Mouse (Mus musculus): ENCODE results near the gene Sugp2. TPM values are rescaled to one million over a fixed set of nuclear protein-coding genes. Genes with fewer than 3 reads are reported as not detected.
"Not testable (repeated sequence)": the region's sequence is repeated elsewhere in the genome, so short reads cannot be mapped to it uniquely, and the experiment has no call there.

Sugp2 gene
- polyA plus RNA-seq (2012; rRNA removed) = 20.2 and 28.8 TPM in 2 replicates

DNA sequence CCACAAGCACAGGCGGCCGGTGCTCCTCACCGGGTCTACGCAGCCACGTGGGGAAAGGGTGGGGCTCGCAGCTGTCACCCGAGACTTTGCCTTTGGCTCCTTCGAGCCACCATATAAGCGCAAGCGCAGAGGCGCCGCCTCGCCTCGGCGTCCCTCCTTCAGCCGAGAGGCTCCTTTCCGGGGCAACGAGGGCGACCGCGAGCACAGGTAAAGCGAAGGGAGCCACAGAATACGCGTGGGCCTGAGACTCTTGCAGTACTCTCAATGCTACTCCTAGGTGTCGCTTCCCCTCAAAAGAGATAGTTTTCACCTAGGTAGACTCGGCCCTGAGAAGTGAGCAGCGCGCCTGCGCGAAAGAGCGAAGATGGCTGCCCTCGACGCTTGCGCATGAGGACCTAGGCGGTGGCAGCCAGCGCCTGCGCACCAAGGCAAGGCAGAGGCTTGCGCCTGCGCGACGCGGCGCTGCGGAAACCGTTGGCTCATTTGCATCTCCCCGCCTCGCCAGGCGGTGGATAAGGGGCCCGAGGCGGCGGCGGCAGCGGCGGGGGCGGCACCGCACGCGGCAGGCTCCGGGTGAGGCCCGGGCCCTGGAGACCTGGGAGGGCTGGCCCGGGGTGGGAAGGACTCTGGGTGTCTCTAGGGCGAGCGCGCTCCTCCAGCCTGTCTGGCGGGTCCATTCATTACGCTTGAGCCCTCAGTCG is at the start of gene Sugp2, which contains the start of gene Armc6:
Gene Sugp2 (plus strand): TSS at position 147 of the 701 bp plus-strand sequence.
Gene Armc6 (minus strand): TSS at position 387 of the 701 bp plus-strand sequence.
- under 1% methylated on average over 66 of the region's 67 CpGs for WGBS
- DNase-seq (ENCODE audit: low read depth, low spot score) = peak; percentile 83

DNA sequence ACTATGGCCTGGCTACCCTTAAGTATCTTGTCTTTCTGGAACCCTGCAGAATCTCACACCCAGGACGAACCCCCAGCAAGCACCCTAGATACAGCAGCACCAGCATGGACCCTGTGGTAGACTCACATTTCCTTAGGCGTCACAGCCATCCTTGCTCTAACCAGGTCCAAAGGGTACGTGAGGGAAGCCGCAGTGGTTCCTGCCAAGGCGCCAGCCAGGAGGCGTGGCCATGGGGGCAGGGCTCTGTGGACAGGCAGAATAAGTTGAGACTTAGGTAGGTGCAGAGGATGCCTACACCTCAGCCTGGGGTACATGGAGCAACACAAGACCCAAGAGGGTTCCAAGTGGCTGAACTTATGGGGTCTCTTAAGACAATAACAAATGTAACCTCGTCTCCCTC is 45.3 kb upstream of the Sugp2 start:
- no peak for DNase-seq (ENCODE audit: low read depth, low spot score)

DNA sequence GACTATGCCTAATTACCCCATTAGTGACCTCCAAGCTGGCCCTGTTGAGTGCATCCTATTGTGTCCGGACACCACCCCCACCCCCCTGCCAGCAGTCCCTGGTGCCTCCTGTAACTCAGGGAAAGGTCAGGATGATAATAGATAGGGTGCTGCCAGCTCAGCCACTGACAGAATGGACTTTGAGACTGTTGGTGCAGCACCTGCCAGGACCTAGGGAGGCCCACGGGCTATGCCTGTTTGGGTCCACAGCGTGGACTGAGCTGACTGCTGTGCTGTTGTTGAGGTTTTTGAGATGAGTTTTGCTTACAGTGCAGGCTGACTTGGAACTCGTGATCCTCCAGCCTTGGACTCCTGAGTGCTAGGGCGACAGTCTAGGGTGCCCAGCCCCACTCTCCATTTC is 40.8 kb upstream of the Sugp2 start:
- 29% methylated on average over 5 of the region's 5 CpGs for WGBS
- no peak for DNase-seq (ENCODE audit: low read depth, low spot score)

More for the DNA sequence above, 45.3 kb upstream of the Sugp2 start:
- WGBS = 37% methylated on average over 7 of the region's 7 CpGs

DNA sequence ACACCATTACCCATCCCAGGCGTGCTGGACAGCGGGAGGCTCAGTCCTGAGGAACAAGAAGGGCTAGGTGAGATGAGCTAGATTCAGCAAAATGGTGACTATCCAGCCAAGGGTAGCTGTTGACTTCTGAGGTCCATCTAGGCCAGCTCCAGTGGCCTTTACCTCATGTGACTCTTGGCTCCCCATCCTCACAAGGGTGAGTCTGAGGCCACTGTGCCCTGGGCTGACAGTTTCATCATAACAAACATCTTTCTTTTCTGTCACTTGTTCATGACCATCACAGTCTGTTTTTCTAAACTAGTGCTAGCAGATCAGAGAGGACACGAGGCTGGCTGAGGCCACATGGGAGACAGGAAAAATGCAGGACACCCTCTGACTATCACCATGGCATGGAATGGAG is 39.8 kb upstream of the Sugp2 start:
- 83% methylated on average over 3 of the region's 3 CpGs for WGBS

DNA sequence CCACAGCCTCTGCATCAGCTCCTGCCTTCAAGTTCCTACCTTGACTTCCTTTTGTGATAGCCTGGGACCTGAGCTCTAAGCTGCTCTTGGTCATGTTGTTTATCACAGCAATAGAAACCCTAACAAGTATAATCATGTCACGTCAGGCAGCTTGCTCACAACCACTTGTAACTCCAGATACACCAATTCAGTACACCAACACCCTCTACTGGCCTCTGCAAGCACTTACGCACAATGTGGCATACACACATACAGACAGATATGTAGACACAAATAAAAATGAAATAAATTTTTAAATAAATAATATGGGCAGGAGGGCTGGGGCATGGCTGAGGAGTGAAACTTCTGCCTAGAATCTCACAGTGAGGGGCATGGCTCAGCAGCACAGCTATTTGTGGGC is 38.3 kb upstream of the Sugp2 start:
- DNase-seq (ENCODE audit: low read depth, low spot score) = no peak
- WGBS = 76% methylated on average over 2 of the region's 2 CpGs

More for the DNA sequence above, 39.8 kb upstream of the Sugp2 start:
- DNase-seq (ENCODE audit: low read depth, low spot score) = no peak

DNA sequence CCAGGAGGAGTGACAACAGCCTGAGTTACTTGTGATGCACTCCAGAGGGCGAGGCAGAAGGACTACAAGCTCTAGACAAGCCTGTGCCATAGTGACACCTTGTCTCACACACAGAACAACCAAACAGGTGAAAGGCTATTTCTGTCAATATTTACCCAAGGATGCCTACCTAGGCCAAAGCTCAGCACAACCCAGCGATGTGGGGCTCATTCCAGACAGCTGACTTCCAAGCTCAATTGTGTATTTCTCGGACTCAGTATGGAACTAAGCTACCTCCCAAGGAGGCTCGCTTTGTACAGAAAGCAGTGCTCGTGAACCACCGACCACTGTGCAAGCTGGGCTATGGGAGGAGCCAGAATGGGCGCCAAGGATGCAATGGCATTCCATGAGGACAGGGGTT is 36.4 kb upstream of the Sugp2 start:
- 35% methylated on average over 7 of the region's 7 CpGs for WGBS
- DNase-seq (ENCODE audit: low read depth, low spot score) = no peak

DNA sequence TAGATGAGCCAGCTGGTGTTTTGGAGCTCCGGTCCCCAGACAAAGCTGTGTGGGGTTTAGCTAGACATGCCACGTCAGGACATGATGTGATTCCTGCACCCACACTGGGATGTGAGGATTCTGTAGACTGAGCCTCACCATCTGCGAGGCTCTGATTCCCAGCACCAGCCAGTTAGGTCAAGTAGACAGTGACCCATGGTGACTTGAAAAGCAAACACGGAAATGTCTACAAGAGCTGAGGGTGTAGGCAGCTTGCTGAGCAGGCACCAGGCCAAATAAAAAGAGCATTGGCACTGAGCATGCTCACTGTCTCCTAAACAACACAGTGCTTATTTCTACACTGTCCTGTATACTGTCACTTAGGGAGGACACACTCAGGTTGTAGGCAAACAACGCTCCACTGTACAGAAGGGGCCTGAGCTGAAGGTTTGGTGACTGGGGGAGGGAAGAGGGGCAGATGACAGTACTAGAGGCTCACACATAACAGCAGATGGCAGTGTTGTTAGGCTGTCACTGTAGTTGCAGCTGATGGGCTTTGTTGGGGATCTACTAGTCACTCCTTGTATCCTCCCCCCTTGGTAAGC is 33.8 kb upstream of the Sugp2 start:
- no peak for DNase-seq (ENCODE audit: low read depth, low spot score)
- 18% methylated on average over 5 of the region's 5 CpGs for WGBS

DNA sequence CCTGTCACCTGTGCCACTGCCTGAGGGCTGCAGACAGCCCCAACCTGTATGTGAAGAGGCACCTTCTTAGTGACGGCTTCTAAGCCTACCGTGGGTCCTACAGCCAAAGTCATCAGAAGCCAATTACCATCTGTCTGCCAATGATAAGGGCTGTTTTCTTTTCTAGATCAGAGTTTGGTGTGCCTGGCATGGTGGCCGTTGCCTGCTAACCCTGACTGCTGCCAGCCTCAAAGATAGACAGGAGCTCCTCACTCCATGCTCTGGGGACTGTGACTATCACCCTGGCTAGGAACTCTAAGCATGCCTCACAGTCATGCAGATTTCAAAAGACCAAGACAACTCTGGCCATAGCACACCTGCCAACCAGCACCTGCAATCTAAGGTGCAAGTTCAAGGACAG is 32.6 kb upstream of the Sugp2 start:
- WGBS = 56% methylated on average over 3 of the region's 3 CpGs
- DNase-seq (ENCODE audit: low read depth, low spot score) = no peak

DNA sequence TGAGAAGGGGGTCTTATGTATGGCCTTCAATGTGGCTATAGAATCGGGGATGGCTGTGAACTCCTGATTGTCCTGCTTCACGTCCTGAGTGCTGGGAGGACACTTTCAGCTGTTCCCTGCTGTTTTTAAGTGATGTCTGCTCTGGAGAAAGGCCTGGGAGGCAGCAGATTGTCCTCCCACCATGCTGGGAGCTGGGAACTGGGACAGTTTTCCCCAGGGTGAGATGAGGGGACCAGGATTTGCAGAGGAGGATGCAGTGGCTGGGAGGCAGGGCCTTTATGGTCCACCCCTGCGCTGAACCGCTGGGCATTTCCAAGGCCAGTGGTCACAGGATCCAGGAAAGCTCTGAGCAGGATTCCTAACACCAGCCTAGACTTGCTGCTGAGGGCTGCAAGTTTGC is 31.0 kb upstream of the Sugp2 start:
- WGBS = 91% methylated on average over 4 of the region's 4 CpGs
- no peak for DNase-seq (ENCODE audit: low read depth, low spot score)

DNA sequence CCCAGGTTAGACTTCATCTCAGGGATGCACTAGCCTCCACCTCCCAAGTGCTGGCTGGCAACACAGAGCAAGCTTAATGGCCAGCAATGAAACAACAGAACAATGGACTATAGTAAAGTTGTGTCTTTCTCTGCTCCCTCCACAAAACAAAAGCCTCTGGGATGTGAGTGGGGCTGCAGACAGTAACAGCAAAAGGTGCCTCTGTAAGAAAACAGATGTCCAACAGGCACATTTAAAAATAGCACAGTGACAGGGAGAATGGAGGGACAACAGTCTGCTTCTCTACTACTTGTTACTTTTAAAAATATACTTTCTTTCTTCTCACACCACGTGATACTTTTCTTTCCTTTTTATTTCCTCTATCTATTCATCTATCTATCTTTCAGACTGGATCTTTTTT is 29.3 kb upstream of the Sugp2 start:
- no peak for DNase-seq (ENCODE audit: low read depth, low spot score)
- WGBS = 66% methylated on average over 1 of the region's 1 CpGs

DNA sequence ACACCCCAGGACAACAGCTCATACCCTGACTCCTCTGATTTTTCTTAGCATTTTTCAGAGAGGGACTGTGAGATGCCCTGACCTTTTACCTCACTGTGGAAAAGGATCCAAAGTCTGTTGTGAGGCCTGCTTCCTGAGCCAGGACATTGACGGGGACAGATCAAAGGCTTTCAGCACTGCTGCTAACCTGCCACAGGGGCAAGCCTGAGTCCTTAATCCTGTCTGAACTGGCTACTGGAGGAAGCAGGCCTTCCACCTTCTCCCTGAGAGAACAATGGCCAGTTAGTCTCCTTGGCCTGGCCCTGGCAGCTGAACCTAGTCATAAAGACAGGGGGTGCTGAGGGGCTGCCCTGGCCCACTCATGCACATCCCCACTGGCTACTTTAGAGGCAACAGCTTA is 25.9 kb upstream of the Sugp2 start:
- DNase-seq (ENCODE audit: low read depth, low spot score) = no peak
- WGBS = 43% methylated on average over 1 of the region's 1 CpGs

DNA sequence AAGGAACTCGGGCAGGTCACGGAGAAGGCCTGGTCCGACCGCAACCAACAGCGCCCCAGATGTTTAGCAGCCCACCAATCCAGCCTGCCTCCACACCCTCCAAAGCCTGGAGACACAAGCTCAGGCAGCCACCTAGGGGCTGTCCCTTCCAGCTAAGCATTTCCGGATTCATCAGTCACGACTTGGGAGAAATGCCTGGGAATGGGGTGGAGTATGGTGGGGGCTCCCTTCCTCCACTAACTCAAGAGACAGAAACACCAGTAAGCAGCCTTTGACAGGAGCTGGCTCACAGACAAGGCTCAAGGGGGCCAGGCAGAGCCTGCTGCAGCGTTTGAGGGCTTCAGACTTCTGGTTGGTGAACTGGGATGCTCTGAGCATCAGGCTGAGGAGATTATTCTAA is 23.5 kb upstream of the Sugp2 start:
- no peak for DNase-seq (ENCODE audit: low read depth, low spot score)
- WGBS = 33% methylated on average over 8 of the region's 8 CpGs

DNA sequence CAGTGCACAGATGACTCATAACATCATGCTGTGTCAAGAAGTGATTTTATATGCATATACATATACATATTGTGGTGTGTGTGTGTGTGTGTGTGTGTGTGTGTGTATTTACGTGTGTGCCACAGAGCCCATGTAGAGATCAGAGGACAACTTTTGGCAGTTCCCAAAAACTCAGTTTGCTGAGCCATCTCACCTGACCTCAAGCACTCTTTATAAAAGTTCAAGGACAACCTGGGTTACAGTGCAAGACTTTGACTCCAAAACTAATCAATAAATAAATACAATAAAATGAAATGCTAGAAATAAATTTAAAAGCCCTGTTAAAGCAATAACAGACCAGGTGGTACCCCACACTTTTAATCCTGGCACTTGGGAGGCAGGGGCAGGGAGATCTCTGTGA is 22.8 kb upstream of the Sugp2 start:
- WGBS = 50% methylated on average over 1 of the region's 1 CpGs

DNA sequence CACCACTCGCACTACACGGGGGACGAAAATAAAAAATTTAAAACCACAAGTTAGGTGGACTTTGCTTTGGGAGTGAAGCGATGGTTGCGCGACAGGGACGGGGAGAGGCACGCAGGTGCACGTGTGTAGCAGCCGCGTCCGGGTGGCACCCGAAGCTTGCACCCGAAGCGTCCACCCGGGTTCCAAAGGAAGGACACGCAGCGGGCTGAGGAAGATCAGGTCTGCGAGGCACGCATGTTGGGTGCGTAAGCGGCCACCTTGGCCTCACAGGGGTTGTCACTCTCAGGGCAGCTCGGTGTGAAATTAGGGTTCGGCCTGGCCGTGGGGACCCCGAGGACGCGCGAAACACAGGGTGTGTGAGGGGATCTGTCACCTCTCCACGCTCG is 22.3 kb upstream of the Sugp2 start:
- WGBS = under 1% methylated on average over 31 of the region's 31 CpGs
- no peak for DNase-seq (ENCODE audit: low read depth, low spot score)

More for the DNA sequence above, 22.8 kb upstream of the Sugp2 start:
- DNase-seq (ENCODE audit: low read depth, low spot score) = no peak

DNA sequence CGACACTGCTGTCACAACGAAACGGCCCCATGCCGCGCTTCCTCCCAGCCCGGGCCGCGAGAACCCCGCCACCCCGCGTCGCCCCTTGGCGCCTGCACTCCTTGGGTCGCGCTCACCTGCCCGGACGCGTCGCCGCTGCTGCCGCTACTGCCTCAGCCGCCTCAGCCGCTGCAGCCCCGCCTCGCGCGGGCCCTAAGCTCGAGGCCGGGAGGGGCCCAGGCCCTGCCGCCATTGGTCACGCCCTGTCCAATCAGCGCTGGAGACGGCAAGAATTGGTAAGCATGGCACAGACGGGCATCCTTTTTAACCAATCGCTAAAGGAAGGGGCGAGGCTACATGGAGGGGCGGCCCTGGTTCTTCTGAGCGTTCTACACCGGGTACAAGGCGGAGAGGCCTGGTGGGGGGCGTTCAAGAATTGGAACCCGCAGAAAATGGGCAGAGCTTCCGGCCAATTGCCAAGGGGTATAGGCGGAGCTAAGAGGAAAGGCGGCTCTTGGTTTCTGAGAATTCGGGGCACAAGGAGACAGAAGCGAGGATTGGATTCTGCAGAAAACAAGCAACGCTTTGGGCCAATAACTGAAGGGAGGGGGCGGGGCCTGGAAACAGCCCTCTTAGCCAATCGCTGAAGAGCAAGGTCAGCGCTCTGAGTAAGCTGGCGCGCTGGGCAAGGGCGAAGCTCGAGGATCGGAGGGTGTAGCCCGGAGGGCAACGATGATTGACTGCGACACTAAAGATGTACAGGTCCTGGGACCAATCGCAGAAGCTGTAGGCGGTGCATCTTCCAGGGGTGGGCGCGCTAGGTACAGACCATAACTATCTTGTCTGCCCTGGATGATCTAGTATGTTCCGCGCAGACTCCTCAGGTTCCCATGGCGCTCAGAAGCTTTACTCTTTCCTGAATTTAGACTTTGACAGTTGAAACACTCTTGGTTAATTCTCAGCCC is 21.6 kb upstream of the Sugp2 start, which contains the start of gene Slc25a42:
Gene Slc25a42 (minus strand): TSS at position 194 of the 944 bp plus-strand sequence.
- under 1% methylated on average over 66 of the region's 66 CpGs for WGBS

DNA sequence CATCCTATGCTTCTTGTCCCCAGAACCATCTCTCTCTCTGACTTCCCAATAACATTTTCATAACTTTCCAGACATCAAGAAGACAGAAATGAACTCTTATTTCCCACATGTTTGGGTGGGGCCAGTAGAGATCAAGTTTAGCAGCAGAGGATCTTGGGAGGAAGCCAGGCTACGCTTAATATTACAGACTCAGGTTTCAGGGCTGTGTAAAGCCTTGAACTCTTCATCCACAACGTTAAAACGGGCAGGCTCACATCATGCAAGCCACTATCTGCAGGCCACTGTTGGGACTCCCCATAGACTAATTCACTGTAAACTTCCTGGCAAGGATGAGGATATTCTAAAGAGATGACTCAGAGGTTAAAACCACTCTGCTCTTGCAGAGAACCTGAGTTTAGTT is 19.6 kb upstream of the Sugp2 start:
- DNase-seq (ENCODE audit: low read depth, low spot score) = no peak
- 68% methylated on average over 3 of the region's 3 CpGs for WGBS

More for the DNA sequence above, 21.6 kb upstream of the Sugp2 start, which contains the start of gene Slc25a42:
- DNase-seq (ENCODE audit: low read depth, low spot score) = peak; percentile 97

DNA sequence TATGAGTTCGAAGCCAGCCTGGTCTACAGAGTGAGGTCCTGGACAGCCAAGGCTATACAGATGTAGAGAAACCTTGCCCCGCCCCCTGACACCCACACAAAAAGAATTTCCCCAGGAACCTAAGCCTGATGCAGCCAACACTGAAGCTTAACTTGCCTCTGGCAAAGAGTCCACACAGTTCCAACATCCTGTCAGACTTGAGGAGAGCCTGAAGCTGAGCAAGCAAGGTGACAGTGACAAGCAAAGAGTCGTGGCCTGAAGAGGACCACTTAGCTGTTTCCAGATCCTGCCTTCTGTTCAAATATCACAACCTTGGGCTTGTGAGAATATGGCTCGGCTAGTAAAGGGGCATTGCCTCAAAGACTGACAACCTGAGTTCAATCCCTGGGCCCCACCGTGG is 18.9 kb upstream of the Sugp2 start:
- WGBS = 80% methylated on average over 5 of the region's 5 CpGs
- no peak for DNase-seq (ENCODE audit: low read depth, low spot score)

DNA sequence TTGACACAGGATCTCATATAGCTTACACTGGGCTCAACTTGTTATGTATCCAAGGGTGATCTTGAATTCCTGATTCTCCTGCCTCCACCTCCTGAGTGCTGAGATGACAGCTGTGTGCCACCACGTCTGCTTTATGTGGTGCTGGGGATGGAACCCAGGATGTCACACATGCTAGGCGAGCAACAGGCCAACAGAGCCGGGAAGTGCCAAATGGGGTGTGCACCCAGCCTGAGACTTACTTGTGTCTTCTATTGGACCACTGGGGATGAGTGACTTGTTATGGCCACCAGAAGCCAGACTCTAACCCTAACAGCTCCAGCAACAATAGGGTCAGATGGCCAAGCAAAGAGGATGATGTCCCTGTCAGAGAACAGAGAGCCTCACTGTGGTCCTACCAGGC is 17.9 kb upstream of the Sugp2 start:
- not testable (repeated sequence) for DNase-seq (ENCODE audit: low read depth, low spot score)
- WGBS = 90% methylated on average over 3 of the region's 3 CpGs

DNA sequence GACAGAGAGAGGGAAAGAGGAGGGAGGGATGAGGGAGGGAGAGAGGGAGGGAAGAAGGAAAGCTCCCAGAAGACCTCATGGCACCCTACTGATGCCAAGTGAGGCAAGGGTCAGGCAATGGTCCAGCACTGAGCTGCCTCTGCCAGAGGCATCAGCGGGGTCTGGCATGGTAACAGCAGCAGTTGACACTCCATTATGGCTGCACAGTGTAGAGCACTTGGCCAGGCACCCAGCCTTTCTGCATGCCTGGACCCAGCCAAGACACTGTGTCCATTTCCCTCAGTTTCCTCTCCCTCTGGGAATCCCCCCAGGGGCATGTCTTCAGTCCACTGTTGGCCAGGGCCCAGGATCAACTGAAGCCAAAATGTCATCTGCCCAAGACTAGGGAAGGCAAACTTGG is 17.5 kb upstream of the Sugp2 start:
- DNase-seq (ENCODE audit: low read depth, low spot score) = no peak
- WGBS = 0% methylated on average over 1 of the region's 1 CpGs

DNA sequence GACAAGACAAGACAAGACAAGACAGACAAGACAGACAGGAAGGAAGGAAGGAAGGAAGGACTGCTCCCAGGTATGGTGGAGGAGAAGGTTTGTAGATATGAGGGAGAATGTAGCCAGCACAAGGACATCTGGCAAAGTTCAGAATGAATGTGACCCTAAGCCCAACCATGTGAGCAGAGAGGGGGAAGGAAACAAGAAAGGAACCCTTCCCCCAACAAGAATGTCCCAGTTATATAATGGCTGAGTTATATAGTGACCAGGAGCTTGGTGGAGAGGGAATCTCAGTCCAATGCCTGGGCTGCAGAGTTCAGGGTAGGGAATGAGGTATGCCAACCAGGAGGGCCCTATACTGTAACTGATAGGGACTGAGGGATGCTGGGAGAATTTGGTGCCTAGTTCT is 16.6 kb upstream of the Sugp2 start:
- DNase-seq (ENCODE audit: low read depth, low spot score) = no peak
